Mouse (Mus musculus) ES-CJ7 (cell line): ENCODE results near the gene Dnttip1.

Source experiments
- DNase-seq: peaks from one replicate; pipeline ENCODE4 v3.0.0; 2011; ENCODE audit warnings: low read depth, low spot score

The Dnttip1 gene

DNA sequence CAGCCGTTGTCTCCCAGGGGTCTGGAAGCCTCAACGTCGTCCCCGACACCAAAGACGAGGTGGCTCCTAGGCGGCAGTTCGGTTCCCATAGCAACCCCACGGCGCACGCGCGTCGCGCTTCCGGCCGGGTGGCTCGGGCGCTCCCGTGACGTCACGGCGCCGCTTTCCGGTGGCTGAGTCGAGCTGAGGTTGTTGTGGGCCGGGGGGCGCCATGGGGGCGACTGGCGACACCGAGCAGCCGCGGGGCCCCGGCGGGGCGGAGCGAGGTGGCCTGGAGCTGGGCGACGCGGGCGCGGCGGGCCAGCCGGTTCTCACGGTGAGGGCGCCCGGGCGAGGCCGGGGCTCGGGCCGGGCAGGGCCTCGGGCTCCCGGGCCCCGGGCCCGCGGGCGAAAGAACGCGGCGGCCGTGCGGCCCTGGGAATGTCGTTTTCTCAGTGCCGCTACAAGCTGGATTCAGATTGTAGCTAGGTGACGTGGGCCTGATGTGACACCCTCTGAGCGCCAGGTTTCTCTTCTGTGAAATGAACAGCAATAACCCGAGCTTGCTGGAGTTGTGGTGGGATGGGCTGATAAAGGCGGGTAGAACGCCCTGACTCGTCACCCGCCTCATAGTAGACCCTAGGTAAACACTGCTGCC is at the start of gene Dnttip1, which contains the start of gene Wfdc3:
Dnttip1 (plus strand) TSS at position 141 of the 637 bp plus-strand sequence.
Wfdc3 (minus strand) TSS at position 89 of the 637 bp plus-strand sequence.
- DNase-seq = peak; percentile 90

DNA sequence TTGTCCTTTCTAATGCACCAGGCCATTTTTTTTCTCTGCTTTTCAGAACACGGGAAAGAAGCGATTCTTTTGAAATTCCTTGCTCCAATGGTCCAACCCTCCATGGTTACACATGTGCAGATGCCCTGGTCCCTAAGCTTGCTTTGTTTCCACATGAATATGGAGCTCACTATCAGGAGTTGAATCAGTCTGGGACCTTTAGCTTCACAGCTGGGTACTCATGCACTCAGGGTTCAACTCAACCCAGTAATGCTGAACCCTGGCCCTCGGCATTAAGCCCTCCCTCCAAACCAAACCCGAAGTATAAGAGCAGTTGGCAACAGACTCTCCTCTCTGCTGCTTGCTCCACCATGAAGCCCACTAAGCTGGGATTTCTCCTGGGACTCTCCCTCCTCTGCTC is 47.6 kb upstream of the Dnttip1 start, which contains the start of gene Spint4:
Spint4 (plus strand) TSS at position 301 of the 400 bp plus-strand sequence.
- DNase-seq = no peak

DNA sequence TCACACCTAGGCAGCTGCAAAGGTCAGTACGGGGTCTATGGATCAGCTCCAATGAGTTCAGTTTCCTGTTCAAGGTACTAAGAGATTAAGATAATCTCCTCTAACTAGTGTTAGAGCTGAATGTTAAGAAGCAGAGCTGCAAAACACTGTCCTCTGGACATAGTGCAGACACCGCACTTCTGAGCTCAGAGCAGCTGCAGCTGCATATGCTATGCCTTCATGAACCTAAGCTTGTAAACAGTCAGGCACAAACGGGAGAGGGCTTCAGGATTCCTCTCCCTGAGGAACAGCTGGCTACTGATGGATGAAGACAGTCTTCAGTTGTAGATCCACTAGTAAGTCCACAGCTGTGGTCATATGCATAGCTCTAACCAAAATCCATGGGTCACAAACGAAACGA is 44.8 kb upstream of the Dnttip1 start:
- DNase-seq = no peak

DNA sequence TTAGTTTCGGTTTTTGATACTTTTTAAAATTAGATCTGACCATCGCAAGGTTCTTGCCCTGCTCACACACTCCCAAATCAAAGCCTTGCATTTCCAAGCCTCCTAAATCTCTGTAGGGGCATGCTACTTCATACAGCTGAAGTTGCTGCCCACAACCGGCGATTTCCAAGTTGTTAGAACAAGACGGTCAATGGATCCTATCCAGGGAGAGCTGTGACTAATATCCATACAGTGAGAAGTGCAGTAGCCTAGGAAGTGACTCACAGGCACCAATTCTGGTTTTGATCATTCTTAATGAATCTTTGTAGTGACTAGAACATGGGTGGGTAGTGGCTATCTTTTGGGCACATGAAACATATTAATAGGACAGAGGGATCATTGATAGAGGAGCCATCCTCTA is 44.0 kb upstream of the Dnttip1 start:
- DNase-seq = no peak

DNA sequence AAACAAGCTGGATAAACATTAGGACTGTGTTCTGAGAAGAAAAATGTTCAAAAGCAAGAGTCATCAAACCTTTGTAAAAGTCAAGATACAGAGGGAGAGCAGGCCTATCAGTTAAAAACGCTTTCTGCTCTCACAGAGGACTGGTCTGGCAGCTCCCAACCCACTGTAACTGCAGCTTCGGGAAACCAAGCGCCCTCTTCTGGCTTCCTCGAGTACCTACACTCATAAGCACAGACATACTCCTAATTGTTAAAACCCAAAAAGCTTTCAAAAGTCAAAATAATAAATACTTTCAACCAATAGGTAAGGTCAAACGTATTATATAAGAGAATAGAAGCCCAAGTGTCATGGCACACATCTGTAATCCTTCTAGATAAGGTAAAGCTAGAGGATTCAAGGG is 41.5 kb upstream of the Dnttip1 start:
- DNase-seq = peak; percentile 19

DNA sequence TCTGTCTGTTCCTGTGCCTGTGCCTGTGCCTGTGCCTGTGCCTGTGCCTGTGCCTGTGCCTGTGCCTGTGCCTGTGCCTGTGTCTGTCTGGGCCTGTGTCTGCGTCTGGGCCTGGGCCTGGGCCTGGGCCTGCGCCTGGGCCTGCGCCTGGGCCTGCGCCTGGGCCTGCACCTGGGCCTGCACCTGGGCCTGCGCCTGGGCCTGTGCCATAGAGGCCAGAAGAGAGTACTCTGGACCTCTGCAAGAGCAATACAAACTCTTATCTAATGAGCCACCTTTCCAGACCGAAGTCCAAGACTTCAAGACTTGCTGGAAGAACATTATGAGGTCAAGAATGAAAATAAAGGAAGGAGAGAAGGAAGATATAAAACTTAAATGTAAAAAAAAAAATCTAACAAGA is 40.5 kb upstream of the Dnttip1 start:
- DNase-seq = no peak

DNA sequence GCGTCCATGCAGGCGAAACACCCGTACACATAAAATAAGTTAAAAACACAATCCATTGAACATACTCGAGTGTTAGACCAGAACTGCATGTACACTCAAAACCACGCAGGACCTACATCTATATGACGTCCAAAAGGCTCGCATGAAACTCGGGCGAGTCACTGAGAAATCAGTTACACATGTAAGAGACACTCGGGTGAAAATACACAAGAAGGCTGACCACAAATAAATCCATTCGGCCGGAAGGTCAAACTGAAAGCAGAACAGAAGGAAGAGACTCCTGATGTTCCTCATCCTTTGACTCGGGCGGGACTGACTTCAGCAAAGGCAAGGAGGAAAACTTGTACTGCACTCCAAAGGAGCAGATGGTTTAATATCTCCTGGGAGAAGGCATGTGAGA is 39.8 kb upstream of the Dnttip1 start:
- DNase-seq = no peak

DNA sequence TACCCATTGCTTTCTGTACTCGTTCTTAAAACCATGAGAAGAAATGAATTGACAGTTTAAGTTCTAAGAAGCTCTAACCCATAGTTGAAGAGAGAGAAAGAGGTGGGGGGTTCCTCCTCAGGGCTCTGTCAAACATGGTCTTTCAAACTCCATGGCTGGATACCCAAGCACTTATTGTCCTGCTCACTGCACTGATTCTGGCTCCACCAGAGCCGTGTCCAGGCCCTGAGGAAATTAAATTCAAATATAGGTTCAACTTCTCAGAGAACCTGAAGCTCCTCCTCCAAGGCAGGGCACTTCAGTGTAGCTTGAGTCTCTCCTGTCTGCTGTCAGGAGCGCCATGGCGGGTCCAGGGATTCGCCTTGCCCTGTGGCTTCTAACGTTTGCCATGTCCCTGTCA is 30.8 kb upstream of the Dnttip1 start, which contains the start of gene Spint5:
Spint5 (plus strand) TSS at position 301 of the 400 bp plus-strand sequence.
- no peak for DNase-seq

DNA sequence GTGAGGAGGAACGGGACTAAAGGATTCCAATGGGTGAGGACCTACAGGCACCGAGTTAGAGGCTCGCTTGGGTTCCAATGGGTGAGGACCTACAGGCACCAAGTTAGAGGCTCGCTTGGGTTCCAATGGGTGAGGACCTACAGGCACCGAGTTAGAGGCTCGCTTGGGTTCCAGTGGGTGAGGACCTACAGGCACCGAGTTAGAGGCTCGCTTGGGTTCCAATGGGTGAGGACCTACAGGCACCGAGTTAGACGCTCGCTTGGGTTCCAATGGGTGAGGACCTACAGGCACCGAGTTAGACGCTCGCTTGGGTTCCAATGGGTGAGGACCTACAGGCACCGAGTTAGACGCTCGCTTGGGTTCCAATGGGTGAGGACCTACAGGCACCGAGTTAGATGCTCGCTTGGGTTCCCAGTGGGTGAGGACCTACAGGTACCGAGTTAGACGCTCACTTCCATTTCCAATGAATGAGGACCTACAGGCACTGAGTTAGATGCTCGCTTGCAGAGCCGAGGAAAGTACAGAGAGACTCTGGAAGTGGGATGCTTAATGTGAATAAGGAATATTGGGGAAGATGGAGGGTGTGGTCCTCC is 29.5 kb upstream of the Dnttip1 start:
- peak; percentile 24 for DNase-seq

DNA sequence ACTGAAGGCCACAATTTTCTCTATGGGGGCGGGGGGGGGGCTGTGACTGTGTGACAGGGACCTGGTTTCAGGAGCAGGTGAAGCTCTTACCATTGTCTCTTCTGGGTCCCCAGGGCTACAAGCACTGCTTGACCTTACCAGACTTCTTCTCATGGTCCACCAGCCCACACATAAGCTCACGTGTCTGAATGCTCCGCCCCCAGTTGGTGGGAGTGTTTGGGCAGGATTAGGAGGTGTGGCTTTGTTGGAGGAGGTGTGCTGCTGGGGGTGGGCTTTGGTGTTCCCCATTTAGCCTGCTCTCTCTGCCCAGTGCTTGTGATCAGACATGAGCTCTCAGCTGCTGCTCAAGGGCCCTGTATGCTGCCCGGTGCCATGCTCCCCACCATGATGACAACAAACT is 22.5 kb upstream of the Dnttip1 start:
- DNase-seq = peak; percentile 30

DNA sequence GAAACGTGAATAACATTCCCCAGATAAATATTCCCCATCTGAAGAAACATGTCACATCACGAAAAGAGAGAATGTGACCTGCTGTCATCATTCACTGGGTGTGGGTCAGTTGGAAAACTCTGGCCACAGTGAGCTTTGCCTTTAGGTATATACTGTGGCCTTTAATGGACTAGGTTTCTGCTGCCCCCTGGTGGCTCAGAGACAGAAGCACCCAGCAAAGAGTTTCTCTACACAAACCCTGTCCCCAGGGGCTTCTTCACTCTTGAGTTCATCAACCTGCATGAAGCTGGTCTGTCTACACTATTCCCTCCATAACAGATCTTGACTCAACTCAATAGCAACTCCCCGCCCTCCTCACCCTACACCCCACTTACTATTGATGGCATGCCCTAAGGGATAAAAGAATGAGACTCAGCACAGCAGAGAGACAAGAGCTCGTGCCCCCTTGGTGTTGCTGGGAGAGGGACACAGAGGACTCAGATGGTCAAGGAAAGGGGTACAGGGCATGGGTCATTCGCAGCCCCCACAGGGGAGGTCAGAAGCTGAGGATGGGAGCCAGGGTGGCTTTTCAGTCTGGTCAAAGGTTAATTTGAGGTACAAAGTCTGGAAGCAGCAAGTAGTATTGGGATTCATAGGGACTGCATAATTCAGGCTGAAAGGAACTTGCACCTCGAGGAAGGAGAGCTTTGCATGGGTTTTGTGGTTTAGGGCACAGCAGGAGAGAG is 19.7 kb upstream of the Dnttip1 start:
- DNase-seq = peak; percentile 61

DNA sequence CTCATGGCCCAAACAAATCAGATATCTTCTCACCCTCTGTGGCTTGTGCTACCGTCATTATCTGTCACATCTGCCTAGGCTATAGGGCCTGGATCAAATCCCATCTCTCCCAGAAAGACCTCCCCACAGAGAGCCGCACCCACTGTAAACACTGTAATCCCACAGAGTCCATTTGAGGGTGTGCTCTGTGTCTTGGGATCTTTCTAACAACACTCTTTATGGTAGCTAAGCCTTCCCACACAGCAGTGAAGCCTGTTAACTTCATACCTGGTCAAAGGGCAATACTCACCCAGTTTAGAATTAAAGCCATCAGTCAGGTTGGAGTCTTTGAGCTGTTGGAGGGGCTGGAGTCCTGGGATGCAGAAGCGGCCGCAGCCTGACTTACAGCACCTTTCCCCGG is 14.1 kb upstream of the Dnttip1 start:
- no peak for DNase-seq

DNA sequence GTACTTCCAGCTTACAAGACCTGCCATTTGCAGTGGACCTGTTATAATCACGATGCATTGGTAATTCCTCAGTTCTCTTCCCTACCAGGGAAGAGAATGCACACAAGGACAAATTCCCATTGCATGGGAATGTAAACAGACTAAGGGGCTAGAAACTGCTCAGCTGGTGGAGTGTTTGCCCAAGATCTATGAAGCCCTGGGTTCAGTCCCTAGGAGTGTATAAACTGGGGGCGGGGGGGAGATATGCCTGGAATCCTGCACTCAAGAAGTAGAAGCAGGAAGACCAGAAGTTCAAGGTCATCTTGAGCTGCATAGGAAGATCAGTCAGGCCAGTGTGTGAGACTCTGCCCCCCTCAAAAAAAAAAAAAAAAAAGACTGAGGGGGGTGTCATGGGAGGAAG is 12.5 kb upstream of the Dnttip1 start:
- DNase-seq = no peak

DNA sequence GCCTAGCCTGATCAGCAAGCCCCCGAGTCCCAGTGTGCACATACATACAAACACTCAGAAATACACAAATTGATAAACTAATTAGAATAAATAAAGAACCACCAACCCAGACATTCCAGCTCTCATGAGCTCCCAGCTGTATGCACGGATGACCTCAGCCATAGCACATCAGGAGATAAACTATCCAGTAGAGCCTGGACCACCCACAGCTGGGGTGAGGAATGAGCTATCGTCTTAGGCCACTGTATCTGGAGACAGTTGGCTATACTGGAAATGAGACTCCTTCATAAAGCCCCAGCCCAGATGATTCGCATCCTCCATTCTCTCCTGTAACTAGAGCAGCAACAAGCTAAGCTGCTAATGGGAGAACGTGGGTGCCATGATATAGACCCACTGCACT is 10.9 kb upstream of the Dnttip1 start:
- no peak for DNase-seq

DNA sequence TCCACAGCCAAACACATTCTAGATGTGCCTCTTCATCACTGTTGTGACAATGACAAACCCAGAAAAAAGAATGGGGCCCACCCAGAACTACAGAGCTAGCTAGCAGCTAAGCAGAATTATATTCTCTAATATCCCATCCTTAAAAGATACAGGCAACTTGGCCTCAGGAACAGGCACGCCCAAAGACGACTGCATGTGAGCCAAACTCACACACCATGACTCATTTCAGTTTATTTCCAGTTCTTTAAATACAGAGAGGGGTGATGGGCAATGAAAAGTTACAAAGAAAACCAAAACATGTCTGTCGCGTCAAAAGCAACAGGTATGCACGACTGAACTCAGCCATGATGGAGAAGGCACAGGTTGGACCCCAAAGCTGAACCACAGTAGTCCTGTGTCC is 10.3 kb upstream of the Dnttip1 start:
- DNase-seq = no peak

DNA sequence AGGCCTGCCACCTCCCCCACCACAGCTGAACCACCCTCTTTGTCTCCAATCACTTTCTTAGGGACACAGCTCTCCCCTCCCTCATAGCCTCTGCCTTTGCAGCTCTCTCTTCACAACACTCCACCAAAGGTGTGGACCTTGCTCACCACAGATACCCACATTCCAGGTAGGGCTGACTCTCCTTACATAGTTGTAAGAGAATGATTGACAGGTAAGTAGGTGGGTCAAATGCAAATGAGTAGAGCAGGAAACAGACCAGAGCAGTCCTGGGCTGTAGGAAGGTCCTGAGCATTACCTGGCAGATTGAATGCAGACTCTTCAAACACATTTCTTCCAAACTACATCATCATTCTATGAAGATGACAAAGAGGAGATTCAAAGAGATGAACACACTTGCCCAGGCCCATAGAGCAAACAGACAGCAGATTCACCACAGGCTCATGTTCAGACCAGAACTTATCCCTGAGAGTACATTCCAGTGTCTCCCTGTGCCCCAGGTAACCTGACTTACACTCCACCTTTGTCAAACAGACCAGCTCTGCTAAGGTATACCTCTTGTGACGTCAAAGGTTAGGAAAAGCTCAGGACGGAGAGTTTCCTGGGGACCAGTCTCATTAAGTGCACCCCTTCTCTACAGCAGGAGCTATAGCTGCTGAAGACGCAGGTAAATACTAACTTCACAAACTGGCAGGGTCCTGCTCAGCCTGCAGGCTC is 8.2 kb upstream of the Dnttip1 start:
- peak; percentile 21 for DNase-seq

DNA sequence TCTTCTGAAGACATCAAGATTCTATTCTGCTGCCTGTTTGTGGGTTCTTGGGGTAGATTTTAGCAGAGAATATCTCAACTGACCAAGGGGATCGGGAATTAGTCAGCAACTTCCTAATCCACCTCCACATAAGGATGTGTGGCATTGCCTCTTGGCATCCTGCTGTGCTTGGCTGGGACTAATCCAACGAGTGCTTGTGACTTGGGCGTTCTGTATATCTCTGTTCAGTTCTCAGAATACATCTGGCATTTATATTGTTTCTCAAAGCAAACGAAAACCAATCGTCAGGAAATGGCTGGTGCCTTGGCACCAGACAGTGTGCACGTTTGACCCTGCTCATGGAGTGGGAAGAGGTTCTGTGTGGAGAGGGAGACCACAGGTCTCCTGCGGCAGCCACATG is 5.9 kb upstream of the Dnttip1 start:
- DNase-seq = no peak

DNA sequence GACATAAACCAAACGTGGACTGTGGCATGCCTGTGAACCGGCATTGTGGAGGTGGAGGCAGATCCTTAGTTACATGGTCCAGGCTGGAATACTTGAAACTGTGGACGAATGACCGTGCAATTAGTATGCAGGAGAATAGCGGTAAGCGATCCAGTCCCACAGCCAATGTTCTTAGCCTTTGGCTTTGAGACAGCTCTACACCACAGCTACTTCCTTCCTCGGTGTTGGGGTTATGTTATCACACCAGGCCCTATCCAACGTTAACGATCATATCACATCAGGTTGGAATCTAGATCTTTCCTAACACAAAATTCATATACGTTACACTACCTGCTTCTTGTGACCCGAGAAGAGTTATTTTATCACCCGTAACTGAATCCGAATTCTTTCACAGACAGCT is 796 bp upstream of the Dnttip1 start:
- DNase-seq = no peak

DNA sequence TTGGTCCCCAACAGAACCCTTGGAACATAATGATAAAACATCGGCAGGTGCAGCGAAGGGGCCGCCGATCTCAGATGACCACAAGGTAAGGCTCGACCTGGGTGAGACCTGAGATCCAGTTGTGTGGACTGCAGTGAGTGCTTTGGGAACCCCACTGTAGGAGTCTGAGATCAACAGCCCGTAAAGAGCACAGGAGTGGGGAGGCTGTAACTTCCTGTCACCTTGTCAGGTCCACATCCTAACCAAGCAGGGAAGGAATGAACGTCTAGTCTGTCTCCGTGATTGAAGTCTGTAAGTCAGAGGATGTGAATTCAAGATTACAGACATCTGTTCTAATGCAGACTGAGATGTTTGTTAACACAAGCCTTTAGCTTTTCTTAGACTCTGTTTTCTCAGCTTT is 910 bp downstream of the Dnttip1 start:
- DNase-seq = no peak

DNA sequence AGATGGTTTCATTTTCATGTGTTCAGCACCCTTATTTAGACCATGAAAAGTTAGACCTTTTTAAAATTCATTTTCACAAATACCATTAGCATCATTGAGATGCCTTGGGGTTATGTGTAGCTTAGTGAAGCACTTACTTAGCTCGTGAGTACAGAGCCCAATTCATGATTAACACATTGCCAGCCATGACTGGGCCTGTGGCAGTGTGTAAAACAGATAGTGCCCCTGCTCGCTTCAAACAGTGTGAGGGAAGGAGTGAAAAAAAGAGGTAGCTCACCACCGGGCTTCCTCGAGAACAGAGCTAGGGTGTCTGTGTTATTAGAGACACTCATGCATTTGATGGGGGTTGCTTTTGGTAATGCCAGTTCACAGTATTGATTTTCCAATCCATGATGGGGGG is 2.4 kb downstream of the Dnttip1 start:
- DNase-seq = no peak

DNA sequence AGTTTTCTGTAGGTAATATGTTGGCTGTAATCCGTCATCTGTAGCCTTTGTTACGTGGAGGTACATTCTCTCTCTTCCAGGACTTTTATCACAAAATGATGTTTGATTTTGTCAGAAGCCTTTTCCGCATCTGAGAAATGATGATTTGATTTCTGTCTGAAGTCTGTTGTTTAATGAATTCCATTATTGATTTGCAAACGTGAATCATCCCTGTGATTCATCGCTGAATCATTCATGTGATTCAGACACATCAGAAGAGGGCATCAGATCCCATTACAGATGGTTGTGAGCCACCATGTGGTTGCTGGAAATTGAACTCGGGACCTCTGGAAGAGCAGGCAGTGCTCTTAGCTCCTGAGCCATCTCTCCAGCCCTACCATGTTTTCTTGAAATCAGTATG is 3.2 kb downstream of the Dnttip1 start:
- DNase-seq = no peak

DNA sequence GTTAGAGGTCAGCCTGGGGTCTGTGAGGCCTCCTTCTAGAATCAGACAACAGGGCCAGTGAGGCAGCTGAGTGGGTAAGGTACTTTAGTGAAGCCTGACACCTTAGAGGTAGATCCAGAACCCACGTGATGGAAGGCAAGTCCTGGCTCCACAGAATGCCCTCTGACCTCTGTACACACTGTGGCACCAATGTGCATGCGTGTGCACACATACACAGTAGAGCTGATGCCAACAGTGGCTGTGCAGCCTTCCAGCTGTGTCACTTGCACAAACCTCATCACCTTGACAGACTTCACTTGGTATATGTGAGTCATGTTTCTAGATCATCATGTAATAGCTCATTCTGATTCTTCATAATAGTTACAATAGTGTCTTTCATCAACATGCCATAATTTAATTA is 6.7 kb downstream of the Dnttip1 start:
- no peak for DNase-seq
